Mouse (Mus musculus): ENCODE data around the gene Ube2a. TPM values are rescaled to one million over a fixed set of nuclear protein-coding genes. Genes with fewer than 3 reads are reported as not detected.

Ube2a gene
- polyA plus RNA-seq, 1 experiment from 2014 or later: 61.6 TPM

DNA sequence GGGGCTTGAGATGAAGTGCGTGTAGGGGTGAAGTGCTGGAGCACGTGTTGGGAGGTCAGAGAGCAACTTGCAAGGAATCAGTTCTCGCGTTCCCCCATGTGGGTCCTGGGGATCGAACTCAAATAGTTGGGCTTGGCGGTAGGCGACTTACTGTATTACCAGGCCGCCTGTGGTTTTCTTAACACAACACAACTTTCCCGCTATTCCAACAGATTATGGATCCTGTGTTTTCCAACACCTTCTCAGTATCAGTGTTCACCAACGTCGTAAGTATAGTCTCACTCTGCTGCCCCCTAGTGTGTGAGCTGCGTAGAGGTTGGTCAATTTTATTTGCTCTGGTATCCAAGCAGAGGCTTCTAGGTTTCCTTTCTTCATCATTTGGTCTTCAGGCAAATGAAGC, 37.6 kb downstream of the Ube2a start:
- Histone ChIP-seq H3K27ac (ENCODE audit: low read length) (no peak overlapping the region), H3K27me3 (ENCODE audit: control insufficient read depth, insufficient read depth, low read depth, low read length) (no peaks in the 10 kb centered on the region), H3K9me3 (replicated peaks; ENCODE audit: control insufficient read depth, low read length) (no peaks in the 10 kb centered on the region), H3K4me1 (ENCODE audit: control insufficient read depth, low read depth, low read length) (no peaks in the 10 kb centered on the region), H3K9ac (ENCODE audit: low read depth, low read length) (no peak overlapping the region), H3K4me2 (ENCODE audit: low read depth, low read length) (no peak overlapping the region), H3K36me3 (ENCODE audit: control insufficient read depth, insufficient read depth) (no peaks in the 10 kb centered on the region), H3K4me3 (ENCODE audit: low read depth, low read length) (no peak overlapping the region)
- WGBS (ENCODE audit: insufficient replicate concordance): 49% methylated on average over 12 of the region's 12 CpGs
- no peak for ATAC-seq (ENCODE audit: low read depth)

DNA sequence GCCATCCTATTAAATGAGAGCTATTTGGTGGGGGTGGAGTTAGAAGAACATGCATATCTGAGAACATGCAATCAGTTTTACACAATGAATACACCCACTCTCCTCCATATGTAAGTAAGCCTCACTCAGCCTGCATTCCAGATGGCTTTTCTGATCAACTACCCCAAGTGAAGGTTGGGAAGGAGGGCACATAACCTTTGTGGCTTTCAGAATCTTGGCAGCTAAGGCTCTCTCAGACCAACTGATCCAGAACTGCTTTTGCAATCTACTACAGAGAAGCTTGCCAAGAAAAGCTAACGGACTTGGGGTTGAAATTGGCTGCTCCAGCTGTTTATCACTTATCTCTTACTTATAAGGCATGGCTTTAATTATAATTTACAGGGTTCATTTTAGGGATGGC, 44.0 kb downstream of the Ube2a start:
- Histone ChIP-seq H3K27ac (ENCODE audit: low read length) (no peak overlapping the region), H3K9me3 (replicated peaks; ENCODE audit: control insufficient read depth, low read length) (no peaks in the 10 kb centered on the region), H3K36me3 (ENCODE audit: control insufficient read depth, insufficient read depth) (no peaks in the 10 kb centered on the region), H3K4me2 (ENCODE audit: low read depth, low read length) (no peak overlapping the region), H3K27me3 (ENCODE audit: control insufficient read depth, insufficient read depth, low read depth, low read length) (no peaks in the 10 kb centered on the region), H3K4me3 (ENCODE audit: low read depth, low read length) (no peak overlapping the region), H3K4me1 (ENCODE audit: control insufficient read depth, low read depth, low read length) (no peaks in the 10 kb centered on the region), H3K9ac (ENCODE audit: low read depth, low read length) (no peak overlapping the region)
- 51% methylated on average over 1 of the region's 1 CpGs for WGBS (ENCODE audit: insufficient replicate concordance)
- no peak for ATAC-seq (ENCODE audit: low read depth)

DNA sequence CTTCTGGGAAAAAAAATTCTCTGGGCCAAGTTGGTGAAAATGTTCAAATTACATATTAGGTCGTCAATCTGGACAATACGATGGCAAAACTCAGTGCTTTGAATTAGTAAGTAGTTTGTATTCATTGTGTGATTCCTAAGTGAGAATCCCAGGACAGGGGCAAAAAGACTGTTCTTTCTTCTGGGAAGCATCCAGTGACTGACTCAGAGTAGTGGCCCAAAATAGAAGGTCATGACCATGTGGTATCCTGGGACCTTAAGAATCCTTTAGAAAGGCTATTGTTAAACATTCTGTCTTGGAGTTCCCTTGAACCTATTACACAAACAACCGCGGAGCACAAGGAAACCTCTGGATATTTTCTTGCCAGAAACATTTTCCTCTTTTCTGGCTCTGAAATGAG, 47.6 kb downstream of the Ube2a start:
- Histone ChIP-seq H3K9ac (ENCODE audit: low read depth, low read length) (no peak overlapping the region), H3K4me1 (ENCODE audit: control insufficient read depth, low read depth, low read length) (no peaks in the 10 kb centered on the region), H3K27ac (ENCODE audit: low read length) (no peak overlapping the region), H3K27me3 (ENCODE audit: control insufficient read depth, insufficient read depth, low read depth, low read length) (no peaks in the 10 kb centered on the region), H3K36me3 (ENCODE audit: control insufficient read depth, insufficient read depth) (no peaks in the 10 kb centered on the region), H3K4me2 (ENCODE audit: low read depth, low read length) (no peak overlapping the region), H3K4me3 (ENCODE audit: low read depth, low read length) (no peak overlapping the region), H3K9me3 (replicated peaks; ENCODE audit: control insufficient read depth, low read length) (no peaks in the 10 kb centered on the region)
- 62% methylated on average over 4 of the region's 4 CpGs for WGBS (ENCODE audit: insufficient replicate concordance)
- no peak for ATAC-seq (ENCODE audit: low read depth)

DNA sequence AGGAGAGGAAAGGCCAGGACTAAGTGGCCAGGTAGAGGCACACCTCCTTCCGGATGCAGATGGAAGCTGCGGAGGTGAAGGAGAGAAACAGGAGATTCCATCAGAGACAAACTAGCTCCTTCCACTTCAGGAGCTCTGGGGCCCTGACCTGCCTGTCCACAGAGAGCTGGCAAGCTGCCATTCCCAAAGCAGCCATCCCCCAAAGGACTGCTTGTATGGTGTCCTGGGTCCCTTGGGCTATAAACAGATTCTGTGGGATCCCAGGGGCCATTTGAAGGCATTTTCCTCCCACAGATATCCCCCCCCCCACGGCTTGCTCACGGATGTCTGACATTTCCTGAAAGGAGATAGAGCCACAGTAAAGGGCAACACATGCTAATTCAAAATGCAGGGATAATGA, 55.1 kb downstream of the Ube2a start:
- no peak for ATAC-seq (ENCODE audit: low read depth)
- no peaks in the 10 kb centered on the region for H3K36me3 ChIP-seq (ENCODE audit: control insufficient read depth, insufficient read depth)
- WGBS (ENCODE audit: insufficient replicate concordance): 53% methylated on average over 4 of the region's 4 CpGs
- H3K4me2 ChIP-seq (ENCODE audit: low read depth, low read length): no peak overlapping the region
- H3K9me3 ChIP-seq (replicated peaks; ENCODE audit: control insufficient read depth, low read length): no peaks in the 10 kb centered on the region
- no peak overlapping the region for H3K27ac ChIP-seq (ENCODE audit: low read length)
- no peaks in the 10 kb centered on the region for H3K4me1 ChIP-seq (ENCODE audit: control insufficient read depth, low read depth, low read length)
- H3K9ac ChIP-seq (ENCODE audit: low read depth, low read length): no peak overlapping the region
- H3K27me3 ChIP-seq (ENCODE audit: control insufficient read depth, insufficient read depth, low read depth, low read length): no peaks in the 10 kb centered on the region
- no peak overlapping the region for H3K4me3 ChIP-seq (ENCODE audit: low read depth, low read length)

DNA sequence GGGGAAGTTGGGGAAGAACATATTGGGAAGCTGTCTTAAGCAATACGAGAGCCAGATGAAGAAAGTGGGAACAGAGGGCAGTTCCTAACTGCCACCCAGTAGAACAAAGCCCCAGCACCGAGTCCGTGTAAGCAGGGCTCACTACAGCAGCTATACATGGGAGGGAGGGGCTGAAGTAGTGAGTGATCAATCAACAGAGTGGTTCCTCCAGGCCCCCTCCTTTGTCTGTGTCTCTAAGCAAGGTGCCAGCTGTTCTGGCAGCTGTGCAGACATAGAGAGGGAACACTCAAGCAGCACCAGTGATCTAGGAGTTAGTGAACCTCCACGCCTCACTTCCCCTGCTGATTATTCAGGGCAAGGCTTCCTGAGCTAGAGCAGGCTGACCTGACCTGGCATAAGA, 56.0 kb downstream of the Ube2a start:
- H3K9me3 ChIP-seq (replicated peaks; ENCODE audit: control insufficient read depth, low read length): no peaks in the 10 kb centered on the region
- no peak overlapping the region for H3K27ac ChIP-seq (ENCODE audit: low read length)
- ATAC-seq (ENCODE audit: low read depth): no peak
- no peak overlapping the region for H3K9ac ChIP-seq (ENCODE audit: low read depth, low read length)
- H3K36me3 ChIP-seq (ENCODE audit: control insufficient read depth, insufficient read depth): no peaks in the 10 kb centered on the region
- no peak overlapping the region for H3K4me3 ChIP-seq (ENCODE audit: low read depth, low read length)
- WGBS (ENCODE audit: insufficient replicate concordance): 63% methylated on average over 4 of the region's 4 CpGs
- H3K4me1 ChIP-seq (ENCODE audit: control insufficient read depth, low read depth, low read length): no peaks in the 10 kb centered on the region
- no peak overlapping the region for H3K4me2 ChIP-seq (ENCODE audit: low read depth, low read length)
- no peaks in the 10 kb centered on the region for H3K27me3 ChIP-seq (ENCODE audit: control insufficient read depth, insufficient read depth, low read depth, low read length)

DNA sequence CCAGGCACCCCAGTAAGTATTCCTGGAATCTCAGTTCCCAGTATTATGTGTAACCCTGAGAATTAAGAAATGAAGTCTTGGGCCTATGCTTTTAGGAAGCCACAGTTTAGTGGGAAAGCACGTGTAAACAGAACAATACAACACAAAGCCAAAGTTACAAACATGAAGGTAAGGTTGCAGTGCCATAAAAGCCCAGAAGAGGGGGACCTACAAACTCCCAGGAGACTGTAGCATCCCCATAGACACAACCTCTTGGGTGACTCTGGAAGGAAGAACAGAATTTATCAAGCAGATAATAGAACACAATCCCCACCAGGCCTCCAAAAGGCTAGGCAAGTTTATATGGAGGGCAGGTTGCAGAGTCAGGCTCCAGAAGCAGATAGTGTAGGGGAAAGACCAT, 56.9 kb downstream of the Ube2a start:
- Histone ChIP-seq H3K36me3 (ENCODE audit: control insufficient read depth, insufficient read depth) (no peaks in the 10 kb centered on the region), H3K9ac (ENCODE audit: low read depth, low read length) (no peak overlapping the region), H3K4me1 (ENCODE audit: control insufficient read depth, low read depth, low read length) (no peaks in the 10 kb centered on the region), H3K4me3 (ENCODE audit: low read depth, low read length) (no peak overlapping the region), H3K27ac (ENCODE audit: low read length) (no peak overlapping the region), H3K27me3 (ENCODE audit: control insufficient read depth, insufficient read depth, low read depth, low read length) (no peaks in the 10 kb centered on the region), H3K9me3 (replicated peaks; ENCODE audit: control insufficient read depth, low read length) (no peaks in the 10 kb centered on the region), H3K4me2 (ENCODE audit: low read depth, low read length) (no peak overlapping the region)
- ATAC-seq (ENCODE audit: low read depth): no peak
- 37% methylated on average over 1 of the region's 1 CpGs for WGBS (ENCODE audit: insufficient replicate concordance)

Other genes with a start within 250 kb of the Ube2a start
- gene Akap17b, start 228.5 kb upstream of the Ube2a start, polyA plus RNA-seq (2015; fragmentation: Nextera tagmentation; extraction: Ambion mirVana): 0.51 and 0.62 TPM in 2 replicates
- 0.92 and 0.99 TPM in 2 replicates for gene Slc25a43, start 130.2 kb upstream of the Ube2a start, polyA plus RNA-seq (2015; fragmentation: Nextera tagmentation; extraction: Ambion mirVana)
- gene Slc25a5, start 78.2 kb upstream of the Ube2a start, polyA plus RNA-seq (2015; fragmentation: Nextera tagmentation; extraction: Ambion mirVana): 361 and 413 TPM in 2 replicates
- gene C330007P06Rik, start 211 bp downstream of the Ube2a start, polyA plus RNA-seq (2015; fragmentation: Nextera tagmentation; extraction: Ambion mirVana): 12.2 and 13.4 TPM in 2 replicates
- 0.47 and 0.51 TPM in 2 replicates for gene Nkrf, start 29.0 kb downstream of the Ube2a start, polyA plus RNA-seq (2015; fragmentation: Nextera tagmentation; extraction: Ambion mirVana)
- 4.0 and 4.3 TPM in 2 replicates for gene Sept6, start 117.9 kb downstream of the Ube2a start, polyA plus RNA-seq (2015; fragmentation: Nextera tagmentation; extraction: Ambion mirVana)
- not detected in 2 replicates for gene Sowahd, start 174.9 kb downstream of the Ube2a start, polyA plus RNA-seq (2015; fragmentation: Nextera tagmentation; extraction: Ambion mirVana)
- 281 and 327 TPM in 2 replicates for gene Rpl39, start 211.5 kb downstream of the Ube2a start, polyA plus RNA-seq (2015; fragmentation: Nextera tagmentation; extraction: Ambion mirVana)
- 8.9 and 9.7 TPM in 2 replicates for gene Upf3b, start 236.4 kb downstream of the Ube2a start, polyA plus RNA-seq (2015; fragmentation: Nextera tagmentation; extraction: Ambion mirVana)